Mouse (Mus musculus): Measurements from ENCODE around the gene Spsb4. TPM values are rescaled to one million over a fixed set of nuclear protein-coding genes. Genes with fewer than 3 reads are reported as not detected.
A peak's percentile ranks its signal among the peaks of the same experiment; 100 is the strongest.

Spsb4 gene
- total and polyA plus RNA-seq, 3 experiments, result not detected

GRCm38 (mm10) chr9:96960241-96960640 is 58.4 kb downstream of the Spsb4 start:
- TF ChIP-seq CTCF (IDR thresholded peaks at IDR 0.05; ENCODE audit: low read depth, low read length) (peak; percentile 25; the same call in 1 of the 2 replicates), POLR2AphosphoS5 (IDR thresholded peaks at IDR 0.05; ENCODE audit: insufficient replicate concordance, low read depth, low read length) (no peak), GATA1 (IDR thresholded peaks at IDR 0.05; ENCODE audit: borderline replicate concordance, low read length) (no peak), GATA2 (IDR thresholded peaks at IDR 0.05; ENCODE audit: borderline replicate concordance, low read depth, low read length) (no peak), TAL1 (conservative IDR thresholded peaks at IDR 0.05; ENCODE audit: low read depth, low read length) (no peak)
- H3K4me3 ChIP-seq (ENCODE audit: low read depth, low read length), result no peak overlapping the region
- no peaks in the 10 kb centered on the region; the same call in 1 of the 2 replicates for H3K9me3 ChIP-seq (replicated peaks)
- no peaks in the 10 kb centered on the region for H3K27me3 ChIP-seq (ENCODE audit: insufficient read depth, low read length)
- DNase-seq (ENCODE audit: low spot score) (no peak), ATAC-seq (ENCODE audit: extremely low read depth, insufficient number of reproducible peaks, low FRiP score, poor library complexity, severe bottlenecking) (no peak)
- H3K36me3 ChIP-seq (replicated peaks), result no peaks in the 10 kb centered on the region
- no peaks in the 10 kb centered on the region for H3K4me1 ChIP-seq (ENCODE audit: insufficient read depth, low read depth, low read length)

- no peaks in the 10 kb centered on the region for H3K27me3 ChIP-seq (ENCODE audit: insufficient read depth, low read length)
- DNase-seq (ENCODE audit: low spot score) (no peak), ATAC-seq (ENCODE audit: extremely low read depth, insufficient number of reproducible peaks, low FRiP score, poor library complexity, severe bottlenecking) (no peak)
- no peaks in the 10 kb centered on the region for H3K4me1 ChIP-seq (ENCODE audit: insufficient read depth, low read depth, low read length)
- no peak for TF ChIP-seq CTCF (IDR thresholded peaks at IDR 0.05; ENCODE audit: low read depth, low read length)
- no peak for TF ChIP-seq GATA1 (IDR thresholded peaks at IDR 0.05; ENCODE audit: borderline replicate concordance, low read length)
- no peak for TF ChIP-seq TAL1 (conservative IDR thresholded peaks at IDR 0.05; ENCODE audit: low read depth, low read length)
- TF ChIP-seq GATA2 (IDR thresholded peaks at IDR 0.05; ENCODE audit: borderline replicate concordance, low read depth, low read length), result no peak
- no peak for TF ChIP-seq POLR2AphosphoS5 (IDR thresholded peaks at IDR 0.05; ENCODE audit: insufficient replicate concordance, low read depth, low read length)
- no peaks in the 10 kb centered on the region; the same call in 1 of the 2 replicates for H3K9me3 ChIP-seq (replicated peaks)
- no peak overlapping the region for H3K4me3 ChIP-seq (ENCODE audit: low read depth, low read length)
- H3K36me3 ChIP-seq (replicated peaks), result no peaks in the 10 kb centered on the region
Observed at GRCm38 (mm10) chr9:96959469-96959868, 59.2 kb downstream of the Spsb4 start.

GRCm38 (mm10) chr9:96958009-96958615 is 60.5 kb downstream of the Spsb4 start:
- Histone ChIP-seq H3K36me3 (replicated peaks) (no peaks in the 10 kb centered on the region), H3K4me1 (ENCODE audit: insufficient read depth, low read depth, low read length) (no peaks in the 10 kb centered on the region), H3K27me3 (ENCODE audit: insufficient read depth, low read length) (no peaks in the 10 kb centered on the region; the same call in 1 of the 2 replicates), H3K9me3 (replicated peaks) (no peaks in the 10 kb centered on the region; the same call in 1 of the 2 replicates), H3K4me3 (ENCODE audit: low read depth, low read length) (no peak overlapping the region)
- no peak for DNase-seq (ENCODE audit: low spot score)
- no peak for ATAC-seq (ENCODE audit: extremely low read depth, insufficient number of reproducible peaks, low FRiP score, poor library complexity, severe bottlenecking)
- TF ChIP-seq CTCF (IDR thresholded peaks at IDR 0.05; ENCODE audit: low read depth, low read length) (no peak), POLR2AphosphoS5 (IDR thresholded peaks at IDR 0.05; ENCODE audit: insufficient replicate concordance, low read depth, low read length) (no peak), GATA2 (IDR thresholded peaks at IDR 0.05; ENCODE audit: borderline replicate concordance, low read depth, low read length) (no peak), GATA1 (IDR thresholded peaks at IDR 0.05; ENCODE audit: borderline replicate concordance, low read length) (no peak), TAL1 (conservative IDR thresholded peaks at IDR 0.05; ENCODE audit: low read depth, low read length) (no peak)

DNA sequence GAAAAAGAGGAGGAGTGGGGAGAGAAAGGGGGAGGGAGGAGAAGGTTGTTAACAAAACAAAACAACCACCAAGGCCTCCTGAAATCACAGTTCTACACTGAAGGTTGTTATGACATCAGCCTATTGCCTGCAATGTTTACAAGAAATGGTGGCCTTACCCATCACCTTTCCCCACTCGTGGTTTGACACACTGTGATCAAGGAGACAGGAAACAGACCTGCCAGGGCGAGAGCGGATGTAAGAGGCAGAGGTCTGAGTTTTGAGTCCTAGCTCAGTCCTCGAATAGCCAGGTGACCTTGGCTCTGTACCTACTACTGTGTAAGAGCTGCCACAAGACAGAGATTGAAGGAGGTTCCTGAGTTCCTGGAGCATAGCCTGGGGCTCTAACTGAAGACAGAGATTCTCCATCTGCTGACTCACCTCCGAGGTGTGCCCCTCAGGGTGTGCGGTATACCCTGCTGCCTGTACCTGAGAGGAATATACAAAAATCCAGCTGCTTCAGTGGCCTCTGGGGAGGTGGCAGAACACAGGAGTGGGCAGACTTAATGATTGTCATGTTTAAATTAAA is 61.3 kb downstream of the Spsb4 start:
- DNase-seq (ENCODE audit: low spot score) (no peak), ATAC-seq (ENCODE audit: extremely low read depth, insufficient number of reproducible peaks, low FRiP score, poor library complexity, severe bottlenecking) (no peak)
- H3K4me3 ChIP-seq (ENCODE audit: low read depth, low read length), result no peak overlapping the region
- no peaks in the 10 kb centered on the region; the same call in 1 of the 2 replicates for H3K9me3 ChIP-seq (replicated peaks)
- no peaks in the 10 kb centered on the region for H3K36me3 ChIP-seq (replicated peaks)
- TF ChIP-seq CTCF (IDR thresholded peaks at IDR 0.05; ENCODE audit: low read depth, low read length), result no peak
- TF ChIP-seq GATA2 (IDR thresholded peaks at IDR 0.05; ENCODE audit: borderline replicate concordance, low read depth, low read length), result no peak
- TF ChIP-seq POLR2AphosphoS5 (IDR thresholded peaks at IDR 0.05; ENCODE audit: insufficient replicate concordance, low read depth, low read length), result no peak
- no peak for TF ChIP-seq GATA1 (IDR thresholded peaks at IDR 0.05; ENCODE audit: borderline replicate concordance, low read length)
- TF ChIP-seq TAL1 (conservative IDR thresholded peaks at IDR 0.05; ENCODE audit: low read depth, low read length), result no peak
- no peaks in the 10 kb centered on the region; the same call in 1 of the 2 replicates for H3K27me3 ChIP-seq (ENCODE audit: insufficient read depth, low read length)
- H3K4me1 ChIP-seq (ENCODE audit: insufficient read depth, low read depth, low read length), result no peaks in the 10 kb centered on the region

DNA sequence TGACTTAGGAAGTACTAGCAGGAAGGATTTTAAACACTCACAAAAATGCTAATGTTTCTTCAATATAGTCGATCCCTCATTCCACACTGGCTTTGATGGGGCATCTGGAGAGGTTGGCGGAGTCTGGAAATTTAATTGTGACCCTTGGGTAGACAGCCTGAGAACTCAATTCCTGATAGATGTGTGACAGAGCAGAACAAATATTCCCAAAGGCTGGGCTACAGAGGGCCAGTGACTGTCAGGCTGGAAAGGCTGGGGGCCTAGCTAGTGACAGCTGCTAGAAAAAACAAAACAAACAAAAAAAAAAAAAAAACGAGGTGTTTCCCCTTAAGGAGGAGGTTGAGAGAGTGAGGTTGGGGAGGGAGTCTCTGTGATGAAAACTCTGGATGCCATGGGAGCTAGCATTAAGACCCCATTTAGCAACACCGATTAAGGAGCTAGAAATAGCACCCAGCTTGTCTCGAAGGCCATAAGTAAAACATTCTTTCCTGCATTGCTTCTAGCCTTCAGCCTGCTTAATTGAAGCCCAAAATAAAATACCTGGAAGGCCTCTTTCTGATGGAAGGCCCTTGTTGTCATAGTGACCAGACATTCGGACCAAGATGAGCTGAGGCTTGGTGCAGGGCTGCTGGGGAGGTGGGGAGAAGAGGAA is 61.9 kb downstream of the Spsb4 start:
- ATAC-seq (ENCODE audit: extremely low read depth, insufficient number of reproducible peaks, low FRiP score, poor library complexity, severe bottlenecking) (no peak), DNase-seq (ENCODE audit: low spot score) (no peak)
- Histone ChIP-seq H3K4me1 (ENCODE audit: insufficient read depth, low read depth, low read length) (no peaks in the 10 kb centered on the region), H3K27me3 (ENCODE audit: insufficient read depth, low read length) (no peaks in the 10 kb centered on the region; the same call in 1 of the 2 replicates), H3K4me3 (ENCODE audit: low read depth, low read length) (no peak overlapping the region), H3K9me3 (replicated peaks) (no peaks in the 10 kb centered on the region), H3K36me3 (replicated peaks) (no peaks in the 10 kb centered on the region)
- TF ChIP-seq POLR2AphosphoS5 (IDR thresholded peaks at IDR 0.05; ENCODE audit: insufficient replicate concordance, low read depth, low read length), result no peak
- no peak for TF ChIP-seq TAL1 (conservative IDR thresholded peaks at IDR 0.05; ENCODE audit: low read depth, low read length)
- TF ChIP-seq GATA2 (IDR thresholded peaks at IDR 0.05; ENCODE audit: borderline replicate concordance, low read depth, low read length), result no peak
- no peak for TF ChIP-seq GATA1 (IDR thresholded peaks at IDR 0.05; ENCODE audit: borderline replicate concordance, low read length)
- no peak for TF ChIP-seq CTCF (IDR thresholded peaks at IDR 0.05; ENCODE audit: low read depth, low read length)

Data from G1E (cell line).